Mouse (Mus musculus): Measurements from ENCODE around the gene Camk1d.

DNA sequence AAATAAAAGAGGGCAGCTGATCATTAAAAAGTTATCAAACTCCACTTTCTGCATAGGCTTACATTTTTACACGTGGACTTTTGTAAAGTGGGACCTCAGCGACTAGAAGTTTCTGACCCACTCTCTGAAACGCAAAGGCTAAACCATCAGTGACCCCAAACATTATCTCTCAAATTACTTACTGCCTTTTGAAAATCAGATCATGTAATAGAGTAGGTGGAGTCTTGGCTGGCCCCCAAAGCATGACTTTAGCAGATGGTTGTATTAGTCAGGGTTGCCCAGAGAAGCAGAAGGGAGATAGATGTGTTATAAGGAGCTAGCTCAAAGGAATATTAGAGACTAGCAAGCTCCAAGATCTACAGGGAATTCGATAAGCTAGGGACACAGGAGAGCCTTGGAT lies 103.8 kb downstream of the Camk1d start:
- TF ChIP-seq CTCF (IDR thresholded peaks at IDR 0.05; ENCODE audit: control insufficient read depth, insufficient read depth, low read length) (no peak), POLR2A (IDR thresholded peaks at IDR 0.05; ENCODE audit: borderline replicate concordance, control insufficient read depth, low read depth, low read length) (no peak)

Measured in bone marrow, adult 2 months (tissue).